Mouse (Mus musculus): ENCODE results near the gene Olfr850.

Gene Olfr850

GRCm38 (mm10) chr9:19478148-19478547, at the start of gene Olfr850:
Gene Olfr850, minus strand, starts transcription at chr9:19478248.
- DNase-seq, result no peak

GRCm38 (mm10) chr9:19492995-19493394, 14.9 kb upstream of the Olfr850 start, which contains the start of gene Olfr851:
Gene Olfr851, plus strand, starts transcription at chr9:19493295.
- DNase-seq, result no peak

DNA sequence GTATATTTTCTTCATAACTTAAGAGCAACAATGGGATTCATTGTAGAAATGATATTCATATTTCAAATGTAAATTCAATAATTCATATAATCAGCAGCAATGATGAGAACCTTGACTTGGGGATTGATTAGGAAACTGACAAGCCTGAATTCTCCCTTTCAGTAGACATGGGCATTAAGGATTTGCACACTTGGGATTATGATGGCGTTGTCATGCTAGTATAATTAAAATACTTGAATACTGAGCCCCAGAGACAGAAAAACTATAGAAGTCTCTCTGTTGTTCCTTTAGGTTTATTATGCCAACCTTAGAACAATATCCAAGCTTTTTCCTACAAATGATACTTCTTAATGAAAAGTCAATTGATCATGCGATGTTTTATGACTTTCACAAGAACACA, 38.1 kb downstream of the Olfr850 start, which contains the start of gene Olfr849:
Gene Olfr849 (plus strand): TSS at position 301 of the 400 bp plus-strand sequence.
- DNase-seq, result no peak
